Mouse (Mus musculus) cortical plate, adult 2 months (tissue): ENCODE data around the gene Hoxc6.

Source experiments
- CTCF ChIP-seq: fragments of 200-500 bp; IDR thresholded peaks from 2 replicates; pipeline ENCODE4 v1.5.1; 2011; ENCODE audit warnings: mild to moderate bottlenecking, control low read depth, low read length; ENCODE audit not compliant: insufficient read depth; ENCODE audit errors: extremely low read depth
- POLR2A ChIP-seq: fragments of 200-500 bp; IDR thresholded peaks from 2 replicates; pipeline ENCODE4 v1.6.1; 2011; ENCODE audit warnings: mild to moderate bottlenecking, low read length, control low read depth; ENCODE audit not compliant: insufficient read depth; ENCODE audit errors: extremely low read depth

DNA sequence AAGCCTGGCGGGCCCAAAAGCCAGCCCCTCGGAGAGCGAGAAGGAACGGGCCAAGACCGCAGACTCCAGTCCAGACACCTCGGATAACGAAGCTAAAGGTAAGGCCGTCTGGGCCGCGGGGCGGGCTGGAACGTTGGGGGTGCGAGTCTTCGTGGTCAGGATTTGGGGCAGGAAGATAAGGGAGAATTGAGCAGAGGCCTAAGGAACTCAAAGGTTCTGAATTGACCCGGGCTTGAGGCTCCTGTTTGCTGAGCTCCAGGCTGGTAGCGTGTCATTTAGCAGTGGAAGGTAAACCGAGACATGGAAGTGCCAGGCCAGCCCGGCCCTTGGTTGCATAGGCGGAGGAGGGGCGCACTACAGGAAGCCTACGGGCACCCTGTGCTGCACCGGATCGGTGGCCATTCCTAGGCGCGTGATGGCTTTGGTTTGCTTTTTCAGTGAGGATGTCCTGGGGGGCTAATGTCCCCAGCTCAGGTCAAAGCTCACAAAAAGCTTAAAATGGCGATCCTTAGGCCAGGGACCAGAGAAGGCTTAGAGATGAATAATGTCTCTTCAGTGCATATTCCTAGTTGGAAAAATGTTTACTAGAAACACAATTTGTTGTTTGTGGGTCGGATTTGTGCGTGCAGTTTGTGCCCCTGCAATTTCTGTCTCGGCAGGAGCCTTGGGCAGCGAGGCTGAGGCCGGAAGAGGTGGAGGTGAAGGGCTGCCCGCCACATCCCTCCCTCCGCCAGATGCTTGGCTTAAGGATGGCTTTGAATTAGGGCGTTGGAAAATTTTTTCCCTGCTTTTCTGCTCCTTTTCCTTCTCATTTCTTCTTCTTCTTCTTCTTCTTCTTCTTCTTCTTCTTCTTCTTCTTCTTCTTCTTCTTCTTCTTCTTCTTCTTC, 30.3 kb upstream of the Hoxc6 start:
- TF ChIP-seq POLR2A: no peak
- TF ChIP-seq CTCF: no peak
